Mouse (Mus musculus): ENCODE data around the gene Phex.

GRCm38 (mm10) chrX:157447431-157447830 is 32.3 kb upstream of the Phex start:
- TF ChIP-seq CTCF (IDR thresholded peaks at IDR 0.05; ENCODE audit: low read depth, low read length) (no peak), POLR2A (IDR thresholded peaks at IDR 0.05; ENCODE audit: borderline replicate concordance, low read depth, low read length) (no peak)

Measured in bone marrow macrophage, adult 2 months (primary cell).